Mouse (Mus musculus): ENCODE measurements around the gene Cbl. TPM values are rescaled to one million over a fixed set of nuclear protein-coding genes. Genes with fewer than 3 reads are reported as not detected.
A peak's percentile ranks its signal among the peaks of the same experiment; 100 is the strongest.

Gene Cbl
- polyA plus RNA-seq, 1 experiment: 30.7 TPM

DNA sequence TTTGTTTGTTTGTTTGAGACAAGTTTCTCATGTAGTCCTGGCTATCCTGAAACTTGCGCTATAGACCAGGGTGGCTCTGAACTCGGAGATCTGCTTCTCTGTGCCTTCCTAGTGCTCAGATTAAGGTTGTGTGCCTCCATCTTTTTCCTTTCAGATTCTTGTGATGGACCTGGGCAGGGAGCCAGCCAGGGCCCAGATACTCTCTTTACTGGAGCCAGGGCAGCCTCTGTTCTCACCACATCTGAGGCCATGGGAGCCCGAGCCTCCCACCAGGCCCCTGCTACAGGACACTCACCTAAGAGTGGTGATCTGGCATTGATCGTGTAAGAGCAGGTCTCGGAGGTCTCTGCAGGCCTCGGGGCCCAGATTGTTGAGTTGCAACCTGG is 21.3 kb upstream of the Cbl start:
- DNase-seq (ENCODE audit: low read depth): peak; percentile 79
- TF ChIP-seq CTCF (IDR thresholded peaks at IDR 0.05; ENCODE audit: borderline replicate concordance, extremely low read depth, insufficient read depth, insufficient read length) (no peak), POLR2A (IDR thresholded peaks at IDR 0.05; ENCODE audit: borderline replicate concordance, extremely low read depth, insufficient read depth, insufficient read length, poor library complexity, severe bottlenecking) (no peak)

DNA sequence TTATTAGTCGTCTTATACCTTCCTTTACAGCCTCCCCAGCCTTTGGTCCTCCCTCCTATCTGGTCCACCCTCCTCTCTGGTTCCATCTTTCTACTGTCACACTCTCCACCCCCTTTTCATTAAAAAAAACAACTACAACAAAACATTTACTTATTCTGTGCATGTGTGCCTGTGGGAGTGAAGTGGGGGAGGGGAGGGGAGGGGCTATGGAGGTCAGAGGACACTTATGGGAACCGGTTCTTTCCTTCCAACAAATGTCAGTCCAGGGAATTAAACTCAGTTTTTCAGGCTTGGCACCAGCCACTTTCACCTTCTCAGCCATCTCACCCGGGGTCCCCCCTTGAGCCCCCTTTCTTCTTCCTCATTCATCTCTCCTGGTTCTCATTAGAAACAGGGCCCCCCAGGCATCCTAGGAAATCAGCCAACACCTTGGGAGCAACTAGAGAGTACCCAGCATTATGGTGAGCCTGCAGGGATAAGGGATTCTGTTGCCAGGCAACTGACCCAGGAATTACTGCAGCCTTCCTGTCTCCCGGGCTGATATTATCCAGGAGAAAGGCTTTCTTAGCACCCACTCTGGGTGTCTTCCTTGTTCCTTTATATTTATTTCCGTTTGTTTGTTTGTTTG is 20.8 kb upstream of the Cbl start:
- TF ChIP-seq CTCF (IDR thresholded peaks at IDR 0.05; ENCODE audit: borderline replicate concordance, extremely low read depth, insufficient read depth, insufficient read length) (no peak), POLR2A (IDR thresholded peaks at IDR 0.05; ENCODE audit: borderline replicate concordance, extremely low read depth, insufficient read depth, insufficient read length, poor library complexity, severe bottlenecking) (no peak)

DNA sequence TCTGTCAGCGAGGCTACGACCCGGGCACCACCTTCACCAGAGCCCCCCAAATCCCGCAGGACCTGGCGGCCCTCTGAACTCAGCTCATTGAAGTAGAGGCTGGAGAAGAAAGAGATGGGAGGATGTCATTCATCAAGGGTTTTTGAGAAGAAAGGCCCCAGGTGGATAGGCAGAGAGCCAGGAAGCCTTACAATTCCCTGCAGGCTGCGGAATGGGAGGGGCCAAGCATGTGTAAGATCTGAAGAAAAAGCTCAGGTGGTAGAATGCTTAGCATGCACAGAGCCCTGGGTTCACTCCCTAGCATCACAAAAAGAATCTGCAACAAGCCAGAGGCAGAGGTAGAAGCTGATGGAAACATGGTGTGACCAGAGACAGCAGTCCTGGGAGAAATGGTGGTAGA is 19.6 kb upstream of the Cbl start:
- peak; percentile 41 for DNase-seq (ENCODE audit: low read depth)
- TF ChIP-seq POLR2A (IDR thresholded peaks at IDR 0.05; ENCODE audit: borderline replicate concordance, extremely low read depth, insufficient read depth, insufficient read length, poor library complexity, severe bottlenecking) (no peak), CTCF (IDR thresholded peaks at IDR 0.05; ENCODE audit: borderline replicate concordance, extremely low read depth, insufficient read depth, insufficient read length) (no peak)

More for the DNA sequence above, 20.8 kb upstream of the Cbl start:
- DNase-seq (ENCODE audit: low read depth): peak; percentile 93

- DNase-seq (ENCODE audit: low read depth): no peak
- TF ChIP-seq CTCF (IDR thresholded peaks at IDR 0.05; ENCODE audit: borderline replicate concordance, extremely low read depth, insufficient read depth, insufficient read length): no peak
- TF ChIP-seq POLR2A (IDR thresholded peaks at IDR 0.05; ENCODE audit: borderline replicate concordance, extremely low read depth, insufficient read depth, insufficient read length, poor library complexity, severe bottlenecking): no peak
Observed at GRCm38 (mm10) chr9:44251314-44251713, 17.5 kb upstream of the Cbl start, which contains the start of gene Pdzd3. Gene Pdzd3, minus strand, starts transcription at chr9:44251471.

- no peak for TF ChIP-seq CTCF (IDR thresholded peaks at IDR 0.05; ENCODE audit: borderline replicate concordance, extremely low read depth, insufficient read depth, insufficient read length)
- no peak for TF ChIP-seq POLR2A (IDR thresholded peaks at IDR 0.05; ENCODE audit: borderline replicate concordance, extremely low read depth, insufficient read depth, insufficient read length, poor library complexity, severe bottlenecking)
- peak; percentile 58 for DNase-seq (ENCODE audit: low read depth)
Observed at GRCm38 (mm10) chr9:44250445-44250844, 16.6 kb upstream of the Cbl start.

DNA sequence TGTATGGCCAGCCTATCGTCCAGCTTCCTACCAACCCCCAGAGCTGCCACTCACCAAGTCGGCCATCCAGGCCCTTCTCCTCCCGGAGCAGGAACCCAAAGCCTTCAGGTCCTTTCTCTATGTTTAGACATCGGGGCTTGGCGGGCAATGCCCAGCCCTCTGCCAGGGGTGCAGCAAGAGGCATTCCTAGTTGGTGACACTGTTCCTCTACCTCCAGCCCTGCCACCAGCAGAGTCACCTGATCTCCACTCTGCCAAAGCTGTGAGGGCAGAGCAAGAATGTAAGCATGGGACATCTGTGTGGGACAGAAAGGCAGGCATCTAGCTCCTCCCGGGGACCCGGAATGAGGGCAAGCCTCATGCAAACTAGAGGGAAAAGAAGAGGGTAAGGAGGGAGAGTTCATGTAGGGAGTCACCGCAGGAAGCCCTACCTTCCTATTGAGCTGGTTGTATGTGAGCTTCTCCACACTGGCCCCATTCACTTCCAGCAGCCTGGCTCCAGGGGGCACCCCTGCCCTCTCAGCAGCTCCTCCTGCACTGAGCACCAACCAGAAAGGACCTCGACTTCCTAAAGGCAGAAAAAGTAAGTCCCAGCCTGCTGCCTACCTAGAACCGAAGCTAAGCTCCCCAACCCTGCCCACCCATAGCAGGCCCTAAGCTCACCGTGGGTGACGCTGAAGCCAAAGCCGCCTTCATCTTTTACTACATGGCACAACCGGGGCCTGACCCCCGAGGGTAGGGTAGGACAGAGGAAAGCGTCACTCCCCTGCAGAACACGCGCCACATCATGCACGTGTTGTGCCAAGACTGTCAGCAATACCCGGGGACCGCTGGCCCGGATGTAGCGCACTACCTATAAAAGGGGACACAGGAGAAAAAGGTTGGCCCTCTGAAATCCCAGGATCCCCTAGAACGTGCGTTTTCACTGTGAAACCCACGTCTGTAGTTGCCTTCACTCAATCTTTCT is 15.6 kb upstream of the Cbl start:
- TF ChIP-seq POLR2A (IDR thresholded peaks at IDR 0.05; ENCODE audit: borderline replicate concordance, extremely low read depth, insufficient read depth, insufficient read length, poor library complexity, severe bottlenecking): no peak
- peak; percentile 70 for TF ChIP-seq CTCF (IDR thresholded peaks at IDR 0.05; ENCODE audit: borderline replicate concordance, extremely low read depth, insufficient read depth, insufficient read length)
- peak; percentile 80 for DNase-seq (ENCODE audit: low read depth)

- DNase-seq (ENCODE audit: low read depth): no peak
- TF ChIP-seq CTCF (IDR thresholded peaks at IDR 0.05; ENCODE audit: borderline replicate concordance, extremely low read depth, insufficient read depth, insufficient read length): no peak
- TF ChIP-seq POLR2A (IDR thresholded peaks at IDR 0.05; ENCODE audit: borderline replicate concordance, extremely low read depth, insufficient read depth, insufficient read length, poor library complexity, severe bottlenecking): no peak
Observed at GRCm38 (mm10) chr9:44247907-44248306, 14.1 kb upstream of the Cbl start.

DNA sequence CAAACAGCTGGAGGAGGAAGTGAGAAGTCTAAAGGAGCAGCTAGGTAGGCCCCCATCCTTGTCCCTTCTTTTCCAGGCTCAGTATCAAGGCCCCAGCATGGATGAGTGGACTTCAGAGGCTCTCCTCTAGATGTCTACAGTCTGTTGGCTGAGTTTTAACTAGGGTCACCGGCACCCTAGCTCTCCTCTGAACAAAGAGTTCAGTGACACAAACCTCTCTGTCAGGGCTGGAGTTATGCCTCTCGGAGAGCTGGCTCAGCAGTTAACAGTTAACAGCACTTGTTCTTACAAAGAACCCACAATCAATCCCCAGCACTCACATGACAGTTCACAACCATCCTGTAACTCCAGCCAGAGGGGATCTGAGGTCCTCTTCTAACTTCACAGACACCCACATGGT is 9.8 kb upstream of the Cbl start:
- DNase-seq (ENCODE audit: low read depth): no peak
- no peak for TF ChIP-seq CTCF (IDR thresholded peaks at IDR 0.05; ENCODE audit: borderline replicate concordance, extremely low read depth, insufficient read depth, insufficient read length)
- no peak for TF ChIP-seq POLR2A (IDR thresholded peaks at IDR 0.05; ENCODE audit: borderline replicate concordance, extremely low read depth, insufficient read depth, insufficient read length, poor library complexity, severe bottlenecking)

- DNase-seq (ENCODE audit: low read depth): no peak
- TF ChIP-seq CTCF (IDR thresholded peaks at IDR 0.05; ENCODE audit: borderline replicate concordance, extremely low read depth, insufficient read depth, insufficient read length) (no peak), POLR2A (IDR thresholded peaks at IDR 0.05; ENCODE audit: borderline replicate concordance, extremely low read depth, insufficient read depth, insufficient read length, poor library complexity, severe bottlenecking) (no peak)
Observed at GRCm38 (mm10) chr9:44241418-44241817, 7.6 kb upstream of the Cbl start.

- no peak for DNase-seq (ENCODE audit: low read depth)
- TF ChIP-seq POLR2A (IDR thresholded peaks at IDR 0.05; ENCODE audit: borderline replicate concordance, extremely low read depth, insufficient read depth, insufficient read length, poor library complexity, severe bottlenecking) (no peak), CTCF (IDR thresholded peaks at IDR 0.05; ENCODE audit: borderline replicate concordance, extremely low read depth, insufficient read depth, insufficient read length) (no peak)
Observed at GRCm38 (mm10) chr9:44240911-44241310, 7.1 kb upstream of the Cbl start.

DNA sequence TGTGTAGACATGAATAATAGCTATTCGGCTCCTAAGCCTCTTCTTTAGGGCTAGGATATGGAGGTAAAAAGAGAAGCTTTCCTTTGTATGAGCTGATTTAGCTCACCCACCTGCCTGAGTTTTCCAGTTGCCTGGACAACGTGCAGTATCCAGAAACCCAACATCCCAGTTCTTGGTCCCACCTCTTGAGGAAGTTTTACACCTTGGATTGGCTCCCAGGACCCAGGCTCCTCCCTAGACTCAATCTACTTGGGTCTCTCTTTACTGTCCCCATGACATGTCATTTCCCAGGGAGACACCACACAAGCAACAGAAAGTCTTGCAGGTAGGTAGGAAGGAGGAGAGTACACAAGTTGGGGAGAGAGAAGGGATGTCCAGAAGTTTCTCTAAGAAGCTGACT is 6.5 kb upstream of the Cbl start, which contains the start of gene Ccdc153:
TSS of gene Ccdc153 (plus strand) at position 278 of the 400 bp plus-strand sequence.
- DNase-seq (ENCODE audit: low read depth): no peak
- TF ChIP-seq CTCF (IDR thresholded peaks at IDR 0.05; ENCODE audit: borderline replicate concordance, extremely low read depth, insufficient read depth, insufficient read length) (no peak), POLR2A (IDR thresholded peaks at IDR 0.05; ENCODE audit: borderline replicate concordance, extremely low read depth, insufficient read depth, insufficient read length, poor library complexity, severe bottlenecking) (no peak)
